21 mouse cellular contexts compared by ENCODE assay signal in genomic region chr3:63815131-63815530, GRCm38 (mm10).
DNase-seq lines count a peak whose midpoint lies in the region; ATAC-seq and TF ChIP-seq lines count a peak whose summit lies in the region.
"Had no signal": no experiment of that assay in that cellular context is flagged by ENCODE, and none has a peak within 500 bp of the region (broad histone marks: within the 10 kb centered on the region; RNA-seq: fewer than 3 reads in every experiment).

No protein-coding gene starts in this region.

- H3K36me3 ChIP-seq in intestine, embryonic 16.5 days (ENCODE audit: control insufficient read depth, insufficient read depth, low read length), result no peaks in the 10 kb centered on the region
- no peaks in the 10 kb centered on the region for H3K36me3 ChIP-seq in intestine, postnatal 0 days (ENCODE audit: control insufficient read depth, insufficient read depth)
- H3K36me3 ChIP-seq in lung, embryonic 14.5 days (ENCODE audit: insufficient read depth), result no peaks in the 10 kb centered on the region
- no peaks in the 10 kb centered on the region for H3K36me3 ChIP-seq in small intestine, adult 2 months (ENCODE audit: control insufficient read depth, insufficient read depth, low read length)
- H3K36me3 ChIP-seq: embryonic facial prominence, embryonic 12.5 days; heart, embryonic 15.5 days; limb, embryonic 12.5 days; liver, embryonic 15.5 days; midbrain, embryonic 13.5 days had no signal

- no peak overlapping the region for H3K9ac ChIP-seq in intestine, embryonic 16.5 days (ENCODE audit: low read depth, low read length)
- no peak overlapping the region for H3K9ac ChIP-seq in intestine, postnatal 0 days (ENCODE audit: low read depth, low read length)
- H3K9ac ChIP-seq in lung, embryonic 14.5 days, result no peak overlapping the region
- H3K9ac ChIP-seq: embryonic facial prominence, embryonic 12.5 days; heart, embryonic 15.5 days; limb, embryonic 12.5 days; liver, embryonic 15.5 days; midbrain, embryonic 13.5 days had no signal

- ATAC-seq in intestine, embryonic 16.5 days, result peak; percentile 7; the same call in 1 of the 2 replicates
- ATAC-seq in intestine, postnatal 0 days, result no peak
- no peak for ATAC-seq in lung, embryonic 14.5 days (ENCODE audit: insufficient read depth)
- ATAC-seq: hindbrain, postnatal 0 days; lung, postnatal 0 days; midbrain, embryonic 13.5 days had no signal

- H3K4me2 ChIP-seq in intestine, embryonic 16.5 days (ENCODE audit: low read depth, low read length), result no peak overlapping the region
- H3K4me2 ChIP-seq in intestine, postnatal 0 days (replicated peaks; ENCODE audit: low read depth), result no peak overlapping the region
- no peak overlapping the region for H3K4me2 ChIP-seq in lung, embryonic 14.5 days
- H3K4me2 ChIP-seq: embryonic facial prominence, embryonic 12.5 days; heart, embryonic 15.5 days; limb, embryonic 12.5 days; liver, embryonic 15.5 days; midbrain, embryonic 13.5 days had no signal

- no peak for TF ChIP-seq CTCF in intestine, postnatal 0 days (IDR thresholded peaks at IDR 0.05; ENCODE audit: low read depth)
- TF ChIP-seq CTCF in lung, embryonic 14.5 days (IDR thresholded peaks at IDR 0.05; ENCODE audit: low read depth), result no peak
- TF ChIP-seq CTCF in embryonic fibroblast, embryonic 13.5 days (IDR thresholded peaks at IDR 0.05; ENCODE audit: borderline replicate concordance, insufficient read depth, low read length), result no peak
- TF ChIP-seq CTCF in small intestine, adult 2 months (IDR thresholded peaks at IDR 0.05; ENCODE audit: extremely low read depth, insufficient read length, insufficient replicate concordance, low read depth, low read length), result no peak

- H3K4me3 ChIP-seq in intestine, embryonic 16.5 days (ENCODE audit: low read length), result no peak overlapping the region
- no peak overlapping the region for H3K4me3 ChIP-seq in intestine, postnatal 0 days (ENCODE audit: low read depth, low read length)
- no peak overlapping the region for H3K4me3 ChIP-seq in lung, embryonic 14.5 days (ENCODE audit: low read depth, low read length)
- no peak overlapping the region for H3K4me3 ChIP-seq in embryonic fibroblast, embryonic 13.5 days (ENCODE audit: insufficient read depth, low read length)
- no peak overlapping the region for H3K4me3 ChIP-seq in small intestine, adult 2 months (ENCODE audit: low read depth, low read length)
- H3K4me3 ChIP-seq: embryonic facial prominence, embryonic 12.5 days; heart, embryonic 15.5 days; hindbrain, embryonic 10.5 days; limb, embryonic 12.5 days; liver, embryonic 15.5 days; midbrain, embryonic 13.5 days had no signal

- no peaks in the 10 kb centered on the region for H3K9me3 ChIP-seq in intestine, embryonic 16.5 days (ENCODE audit: control insufficient read depth, low read length)
- H3K9me3 ChIP-seq in intestine, postnatal 0 days (ENCODE audit: control insufficient read depth), result no peaks in the 10 kb centered on the region
- H3K9me3 ChIP-seq in lung, embryonic 14.5 days (ENCODE audit: low read depth, low read length), result no peaks in the 10 kb centered on the region
- H3K9me3 ChIP-seq: embryonic facial prominence, embryonic 12.5 days; heart, embryonic 15.5 days; hindbrain, embryonic 10.5 days; limb, embryonic 12.5 days; liver, embryonic 15.5 days; midbrain, embryonic 13.5 days had no signal

- no peaks in the 10 kb centered on the region for H3K27me3 ChIP-seq in intestine, embryonic 16.5 days (replicated peaks; ENCODE audit: control insufficient read depth, insufficient read depth, low read length)
- H3K27me3 ChIP-seq in intestine, postnatal 0 days (replicated peaks; ENCODE audit: control insufficient read depth, insufficient read depth, low read length), result no peaks in the 10 kb centered on the region
- no peaks in the 10 kb centered on the region for H3K27me3 ChIP-seq in lung, embryonic 14.5 days (ENCODE audit: insufficient read depth, low read length)
- no peaks in the 10 kb centered on the region for H3K27me3 ChIP-seq in small intestine, adult 2 months (ENCODE audit: control insufficient read depth, insufficient read depth, low read length)
- H3K27me3 ChIP-seq: embryonic facial prominence, embryonic 12.5 days; heart, embryonic 15.5 days; limb, embryonic 12.5 days; liver, embryonic 15.5 days; midbrain, embryonic 13.5 days had no signal

- no peak for TF ChIP-seq POLR2A in embryonic fibroblast, embryonic 13.5 days (IDR thresholded peaks at IDR 0.05; ENCODE audit: low read depth, low read length)
- no peak for TF ChIP-seq POLR2A in small intestine, adult 2 months (IDR thresholded peaks at IDR 0.05; ENCODE audit: low read depth, low read length)

- WGBS in intestine, embryonic 16.5 days, result 51% methylated on average over 3 of the region's 3 CpGs
- 53% methylated on average over 3 of the region's 3 CpGs for WGBS in intestine, postnatal 0 days
- WGBS in lung, embryonic 14.5 days, result 54% methylated on average over 3 of the region's 3 CpGs
- whole genome bisulfite sequencing in small intestine, adult 2 months, result 24% methylated on average over 3 of the region's 3 CpGs

- peaks cover 4% of the 10 kb centered on the region; the same call in 1 of the 2 replicates for H3K4me1 ChIP-seq in intestine, embryonic 16.5 days (ENCODE audit: control insufficient read depth, insufficient read depth, low read length)
- H3K4me1 ChIP-seq in intestine, postnatal 0 days (replicated peaks; ENCODE audit: control insufficient read depth, insufficient read depth, low read length), result peaks cover 5% of the 10 kb centered on the region; the same call in 1 of the 2 replicates
- H3K4me1 ChIP-seq in lung, embryonic 14.5 days (ENCODE audit: insufficient read depth), result no peaks in the 10 kb centered on the region
- H3K4me1 ChIP-seq in embryonic fibroblast, embryonic 13.5 days (ENCODE audit: control insufficient read depth, insufficient read depth, low read length), result no peaks in the 10 kb centered on the region
- H3K4me1 ChIP-seq in small intestine, adult 2 months (ENCODE audit: control insufficient read depth, insufficient read depth, insufficient read length, low read length), result peaks cover 6% of the 10 kb centered on the region; the same call in 1 of the 2 replicates
- H3K4me1 ChIP-seq: embryonic facial prominence, embryonic 12.5 days; heart, embryonic 15.5 days; hindbrain, embryonic 10.5 days; limb, embryonic 12.5 days; liver, embryonic 15.5 days; midbrain, embryonic 13.5 days had no signal

- no peak overlapping the region for H3K27ac ChIP-seq in intestine, embryonic 16.5 days (ENCODE audit: low read length)
- H3K27ac ChIP-seq in intestine, postnatal 0 days (ENCODE audit: low read depth, low read length), result no peak overlapping the region
- H3K27ac ChIP-seq in lung, embryonic 14.5 days (ENCODE audit: low read depth), result no peak overlapping the region
- peak overlapping the region; percentile 52; the same call in 1 of the 2 replicates for H3K27ac ChIP-seq in embryonic fibroblast, embryonic 13.5 days (ENCODE audit: insufficient read depth, low read length)
- peak overlapping the region; percentile 16; the same call in 1 of the 2 replicates for H3K27ac ChIP-seq in small intestine, adult 2 months (ENCODE audit: insufficient read depth, low read depth, low read length)
- H3K27ac ChIP-seq: embryonic facial prominence, embryonic 12.5 days; heart, embryonic 15.5 days; hindbrain, embryonic 10.5 days; hindbrain, postnatal 0 days; limb, embryonic 12.5 days; liver, embryonic 15.5 days; midbrain, embryonic 13.5 days had no signal

- peak; percentile 40 for DNase-seq in lung, embryonic 14.5 days
- DNase-seq in lung, postnatal 10 days, result no peak
- no peak for DNase-seq in gastrocnemius, postnatal 25 days
- DNase-seq: adrenal gland, postnatal 10 days; B cell, adult 2 months; cerebellum, adult 9-10 months; gastrocnemius, postnatal 10 days; right cerebral cortex, postnatal 25 days; thymus, adult 2 months had no signal

Comparison
In these comparisons a context has a peak if more than half of its experiments do, and no peak if none do; other contexts are left out.
1. H3K27ac ChIP-seq: peak in embryonic fibroblast, embryonic 13.5 days (single experiment) and small intestine, adult 2 months (single experiment); none in intestine, embryonic 16.5 days (single experiment), intestine, postnatal 0 days (single experiment) and lung, embryonic 14.5 days (single experiment).